Mouse (Mus musculus): Measurements from ENCODE around the gene Plekha6.
"Not testable (repeated sequence)": the region's sequence is repeated elsewhere in the genome, so short reads cannot be mapped to it uniquely, and the experiment has no call there.

The Plekha6 gene

GRCm38 (mm10) chr1:133323333-133323732 is 159.3 kb downstream of the Plekha6 start:
- DNase-seq (ENCODE audit: low read depth), result no peak

DNA sequence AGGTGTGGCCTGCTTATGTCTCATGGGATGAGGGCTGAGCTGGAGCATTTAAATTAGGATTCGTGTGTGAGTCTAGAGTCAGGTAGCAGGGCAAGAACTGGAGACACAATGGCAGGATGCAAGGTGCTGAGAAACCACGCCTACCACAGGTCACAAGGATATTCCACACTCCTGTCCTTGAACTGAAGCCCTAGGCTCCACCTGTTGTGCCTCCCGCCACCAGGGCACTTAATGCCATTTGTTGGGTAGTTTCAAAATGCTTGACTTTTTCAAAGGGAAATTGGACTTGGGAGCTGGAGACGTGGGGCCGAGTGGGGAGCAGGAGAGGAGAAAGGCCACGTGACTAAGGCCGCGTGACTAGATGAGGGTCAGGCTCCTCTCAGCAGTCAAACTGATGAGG is 161.9 kb downstream of the Plekha6 start:
- DNase-seq (ENCODE audit: low read depth), result no peak

GRCm38 (mm10) chr1:133327094-133327493 is 163.1 kb downstream of the Plekha6 start:
- no peak for DNase-seq (ENCODE audit: low read depth)

- no peak for DNase-seq (ENCODE audit: low read depth)
Observed at GRCm38 (mm10) chr1:133328299-133328795, 164.3 kb downstream of the Plekha6 start.

DNA sequence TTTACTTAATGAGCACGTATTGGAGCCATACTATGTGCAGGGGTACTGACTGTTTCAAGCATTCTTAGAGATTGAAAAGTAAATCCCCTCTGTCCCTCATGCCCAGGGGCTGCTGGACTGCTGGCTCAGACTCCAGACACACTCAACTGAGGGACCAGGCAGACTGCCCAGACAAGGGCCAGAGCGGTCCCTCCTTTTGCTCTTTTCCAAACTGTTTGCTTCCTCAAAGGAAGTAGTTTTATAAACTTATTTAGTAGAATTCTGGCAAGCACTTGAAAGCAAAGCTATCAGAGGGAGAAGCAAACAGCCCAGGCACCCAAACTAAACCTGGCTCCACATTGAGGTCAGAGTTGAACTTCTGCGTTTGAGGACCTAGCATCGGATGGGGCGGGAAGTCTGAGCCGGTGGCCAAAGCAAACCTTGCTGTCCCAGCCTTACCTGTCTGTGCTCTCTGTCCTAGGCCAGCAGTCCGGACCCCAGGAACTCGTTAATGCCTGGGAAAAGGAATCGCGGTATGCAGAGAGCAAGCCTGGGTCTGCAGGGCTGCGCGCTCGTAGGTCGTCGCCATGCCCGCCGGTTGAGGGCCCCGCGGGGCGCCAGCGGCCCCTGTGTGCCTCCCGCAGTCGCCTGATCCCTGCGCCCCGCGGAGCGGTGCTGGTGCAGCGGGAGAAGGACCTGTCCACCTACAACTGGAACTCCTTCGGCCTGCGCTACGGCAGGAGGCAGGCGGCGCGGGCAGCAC is 165.1 kb downstream of the Plekha6 start:
- DNase-seq (ENCODE audit: low read depth), result no peak

- no peak for DNase-seq (ENCODE audit: low read depth)
Observed at GRCm38 (mm10) chr1:133329638-133329964, 165.6 kb downstream of the Plekha6 start.

DNA sequence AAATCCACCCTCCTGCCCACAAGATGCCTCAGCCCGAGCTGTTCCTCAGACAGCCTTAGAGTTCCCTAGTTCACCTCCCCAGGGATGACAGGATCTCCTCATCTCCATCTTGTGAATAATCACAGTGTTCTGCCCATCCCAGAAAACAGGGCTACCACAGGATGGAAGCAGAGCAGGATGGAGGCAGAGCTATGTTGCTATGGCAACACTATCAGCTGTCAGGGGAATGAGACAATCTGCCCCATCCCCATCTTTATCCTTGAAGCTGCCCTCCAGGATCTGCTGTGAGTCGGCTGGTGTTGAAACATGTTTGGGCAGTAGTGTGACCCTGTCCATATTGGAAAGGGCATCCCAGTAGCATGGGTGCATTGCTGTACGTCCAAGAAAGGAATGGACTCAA is 167.1 kb downstream of the Plekha6 start:
- DNase-seq (ENCODE audit: low read depth), result no peak

DNA sequence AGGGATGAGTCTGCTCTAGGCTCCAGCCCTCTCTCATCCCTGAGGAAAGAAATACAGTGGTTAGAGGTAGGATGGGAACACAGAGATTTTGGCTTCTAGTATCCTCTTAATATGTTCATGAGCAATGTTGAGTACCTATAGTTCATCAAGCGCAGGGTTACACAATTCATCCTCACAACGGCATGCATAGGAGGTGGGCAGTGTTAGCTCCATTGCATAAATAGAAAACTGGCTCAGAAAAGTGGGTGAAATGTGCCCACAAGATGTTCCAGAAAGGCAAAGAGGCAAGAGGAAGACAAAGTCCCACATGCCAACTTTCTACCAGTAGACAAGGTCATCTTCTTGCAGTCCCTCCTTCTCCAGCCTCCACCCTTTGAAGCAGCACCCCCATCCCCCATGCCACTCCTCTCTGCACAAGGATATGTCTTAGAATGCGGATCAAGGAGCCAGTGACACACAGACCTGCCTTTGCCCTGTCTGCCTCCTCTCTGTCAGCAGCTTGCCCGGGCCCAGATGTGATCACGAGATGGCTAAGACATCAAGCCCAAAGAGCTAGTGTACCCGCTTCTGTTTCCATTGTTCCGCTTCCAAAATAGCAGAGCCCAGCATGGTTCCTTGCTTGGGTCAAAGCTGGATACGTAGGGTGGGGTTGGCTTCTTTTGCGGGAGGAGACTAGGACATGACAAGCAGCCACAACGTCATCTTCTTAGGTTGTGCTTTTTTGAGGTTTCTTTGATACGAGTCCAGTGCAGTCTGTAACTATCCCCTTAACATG is 168.8 kb downstream of the Plekha6 start:
- DNase-seq (ENCODE audit: low read depth), result no peak

DNA sequence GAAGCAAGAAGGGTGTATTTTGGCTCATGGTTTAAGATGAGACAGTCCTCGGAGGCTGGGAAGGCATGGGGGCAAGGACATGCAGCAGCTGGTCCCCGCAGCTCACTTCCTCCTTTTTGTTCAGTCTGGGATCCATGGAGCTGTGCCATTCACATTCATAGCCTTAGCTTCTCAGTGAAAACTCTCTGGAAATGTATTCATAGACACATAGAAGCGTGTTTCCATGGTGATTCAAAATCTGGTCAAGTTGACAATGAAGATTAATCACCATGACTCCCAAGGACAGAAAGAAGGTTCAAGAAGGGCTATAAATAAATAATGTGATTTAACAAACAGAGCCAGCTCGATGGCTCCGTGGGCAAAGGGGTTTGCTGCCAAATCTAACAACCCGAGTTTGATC is 169.9 kb downstream of the Plekha6 start:
- DNase-seq (ENCODE audit: low read depth), result no peak

GRCm38 (mm10) chr1:133340403-133340802 is 176.4 kb downstream of the Plekha6 start:
- not testable (repeated sequence) for DNase-seq (ENCODE audit: low read depth)

DNA sequence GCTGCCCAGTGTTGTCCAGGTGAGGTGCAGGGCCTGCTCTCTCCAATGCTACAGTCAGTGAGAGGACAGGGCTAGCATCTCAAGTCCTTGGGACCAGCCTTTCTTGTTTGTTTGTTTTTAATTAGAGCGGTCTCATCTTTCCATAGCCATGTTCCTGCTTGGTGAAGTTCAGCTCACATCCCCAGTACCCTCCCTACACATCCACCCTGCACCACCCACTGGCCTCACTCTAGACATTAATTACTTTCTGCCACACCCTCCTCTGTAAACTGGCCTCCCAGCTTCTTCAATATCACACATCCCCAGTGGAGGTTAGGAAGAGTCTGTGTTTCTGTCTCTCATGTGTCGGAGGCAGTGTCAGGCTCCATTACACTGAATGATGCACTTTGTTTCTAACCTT is 180.3 kb downstream of the Plekha6 start:
- no peak for DNase-seq (ENCODE audit: low read depth)

- no peak for DNase-seq (ENCODE audit: low read depth)
Observed at GRCm38 (mm10) chr1:133346531-133346930, 182.5 kb downstream of the Plekha6 start.

GRCm38 (mm10) chr1:133347226-133347625 is 183.2 kb downstream of the Plekha6 start:
- no peak for DNase-seq (ENCODE audit: low read depth)

DNA sequence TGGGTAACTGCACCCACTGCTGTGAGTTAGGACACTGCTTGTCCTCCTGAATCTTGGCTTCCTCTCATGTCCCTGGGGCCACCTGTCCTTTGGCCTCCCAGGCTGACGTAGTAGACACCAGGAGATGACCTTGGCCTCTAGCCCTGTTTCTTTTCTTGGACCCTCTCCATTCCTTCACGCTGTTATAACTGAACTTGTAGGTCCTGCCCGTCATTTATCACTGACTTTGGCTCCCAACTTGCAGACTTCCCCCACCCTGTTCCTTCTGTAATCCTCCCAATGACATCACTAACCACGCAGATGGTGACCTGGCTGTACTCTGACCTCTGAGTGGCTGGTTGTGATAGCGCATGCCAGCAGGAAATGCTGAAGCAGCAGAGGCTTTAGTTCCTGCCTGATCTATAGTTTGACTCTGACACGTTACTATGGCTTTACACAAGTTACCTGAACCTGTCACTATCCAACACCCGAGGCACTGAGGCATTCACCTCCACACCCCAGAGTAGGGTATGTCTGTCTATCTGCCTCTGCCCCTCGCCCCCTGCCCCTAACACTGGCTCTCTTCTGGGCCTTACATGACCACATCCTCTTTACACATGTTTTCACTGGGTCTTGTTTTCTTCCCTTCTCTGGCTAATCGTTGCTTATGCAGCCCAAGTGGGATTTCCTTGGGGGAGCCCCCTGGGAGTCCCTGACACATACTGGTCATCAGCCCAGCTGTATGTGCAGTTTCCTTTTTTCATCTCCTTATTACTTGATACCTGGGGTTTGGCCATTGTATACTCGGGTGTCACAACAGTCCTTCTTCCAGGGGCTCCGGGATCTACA is 183.9 kb downstream of the Plekha6 start:
- no peak for DNase-seq (ENCODE audit: low read depth)

- no peak for DNase-seq (ENCODE audit: low read depth)
Observed at GRCm38 (mm10) chr1:133350210-133350609, 186.2 kb downstream of the Plekha6 start, which contains the start of gene Ren1. Ren1 (plus strand) TSS chr1:133350510.

- DNase-seq (ENCODE audit: low read depth), result no peak
Observed at GRCm38 (mm10) chr1:133351762-133352161, 187.8 kb downstream of the Plekha6 start.

All from c-Kit-positive CD71-negative TER-119-negative erythroid progenitor cells, embryonic 14.5 days (primary cell).